Mouse (Mus musculus): ENCODE results near the gene Selenow.

Selenow gene

DNA sequence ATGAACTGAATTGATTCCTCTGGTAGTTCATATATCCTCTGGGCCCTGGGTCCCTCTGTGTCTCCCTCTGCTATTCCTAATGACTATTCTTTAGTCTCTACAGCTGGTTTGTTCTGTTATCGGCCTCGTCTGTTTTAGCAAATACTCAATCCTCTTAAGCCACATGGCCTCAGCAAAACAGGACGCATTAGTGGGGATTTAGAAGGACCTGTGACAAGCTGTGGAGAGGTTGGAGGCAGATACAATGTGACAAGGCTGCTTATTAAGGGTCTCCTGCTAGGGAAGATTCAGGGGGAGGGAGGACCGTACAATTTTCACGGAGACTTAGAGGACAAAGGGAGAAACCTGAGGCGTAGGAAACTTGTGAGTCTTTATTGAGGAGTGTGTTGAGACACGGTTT is 16.3 kb downstream of the Selenow start:
- DNase-seq (ENCODE audit: low spot score), result no peak

DNA sequence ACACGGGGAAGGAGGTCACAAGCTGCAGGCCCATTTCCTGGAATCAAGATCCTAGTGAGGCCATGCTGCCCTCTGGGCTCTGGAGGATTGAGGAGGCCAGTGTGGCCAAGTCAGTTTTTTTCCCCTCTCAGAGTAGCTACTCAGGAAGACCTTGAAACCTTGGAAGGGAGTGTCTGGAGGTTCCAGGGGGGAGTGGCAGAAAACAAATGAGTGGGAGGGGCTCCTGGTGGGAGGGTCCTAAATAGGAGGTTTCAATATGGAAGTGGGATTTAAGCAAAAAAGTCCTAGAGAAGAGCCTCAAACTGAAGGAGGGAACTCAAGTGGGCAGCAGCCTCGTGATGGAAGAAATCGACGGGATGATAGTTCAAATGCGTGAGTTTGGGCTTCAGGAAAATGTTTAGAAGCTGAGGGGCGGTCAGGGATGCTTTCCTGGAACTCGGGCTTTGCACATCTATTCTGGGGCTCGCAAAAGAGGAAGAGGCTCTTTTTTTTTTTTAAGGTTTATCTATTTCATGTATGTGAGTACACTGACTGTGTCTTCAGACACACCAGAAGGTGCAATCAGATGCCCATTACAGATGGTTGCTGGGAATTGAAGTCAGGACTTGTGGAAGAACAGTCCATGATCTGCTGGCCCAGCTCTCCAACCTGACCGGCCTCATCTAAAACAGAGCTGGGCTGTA is 20.7 kb downstream of the Selenow start:
- no peak for DNase-seq (ENCODE audit: low spot score)

DNA sequence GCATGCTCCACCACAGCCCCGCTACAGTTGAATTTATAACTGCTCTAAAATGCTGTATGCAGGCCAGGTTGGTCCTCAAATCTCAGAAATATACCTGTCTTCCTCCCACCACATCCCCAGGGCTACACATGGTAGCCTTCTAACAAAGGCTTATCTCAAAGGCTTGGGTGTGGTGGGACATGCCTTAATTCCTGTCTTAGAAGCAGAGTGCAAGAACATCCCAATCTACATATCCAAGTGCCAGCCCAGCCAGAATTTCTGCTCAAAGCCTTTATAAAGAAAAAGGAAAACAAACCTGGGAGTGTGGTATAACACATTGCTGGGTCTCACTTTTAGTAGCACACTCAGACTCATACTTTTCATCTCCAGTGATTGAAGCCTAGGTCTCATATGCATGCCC is 28.0 kb downstream of the Selenow start:
- DNase-seq (ENCODE audit: low spot score), result no peak

DNA sequence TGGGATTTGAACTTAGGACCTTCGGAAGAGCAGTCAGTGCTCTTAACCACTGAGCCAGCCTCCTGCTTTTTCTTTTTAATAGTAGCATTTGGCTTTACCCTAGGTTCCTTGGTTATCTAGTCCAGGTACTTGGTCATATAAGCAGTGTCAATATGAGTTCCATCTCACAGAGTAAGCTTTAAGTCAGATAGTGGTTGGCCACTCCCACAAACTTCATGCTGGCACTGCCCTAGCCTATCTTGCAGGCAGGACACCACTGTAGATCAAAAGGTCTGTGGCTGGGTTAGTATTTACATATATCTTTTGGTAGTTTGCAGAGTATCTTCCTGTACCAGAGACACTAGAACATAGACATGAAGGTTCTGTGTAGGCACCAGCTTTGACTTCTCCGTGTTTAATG is 38.1 kb downstream of the Selenow start:
- DNase-seq (ENCODE audit: low spot score), result no peak

DNA sequence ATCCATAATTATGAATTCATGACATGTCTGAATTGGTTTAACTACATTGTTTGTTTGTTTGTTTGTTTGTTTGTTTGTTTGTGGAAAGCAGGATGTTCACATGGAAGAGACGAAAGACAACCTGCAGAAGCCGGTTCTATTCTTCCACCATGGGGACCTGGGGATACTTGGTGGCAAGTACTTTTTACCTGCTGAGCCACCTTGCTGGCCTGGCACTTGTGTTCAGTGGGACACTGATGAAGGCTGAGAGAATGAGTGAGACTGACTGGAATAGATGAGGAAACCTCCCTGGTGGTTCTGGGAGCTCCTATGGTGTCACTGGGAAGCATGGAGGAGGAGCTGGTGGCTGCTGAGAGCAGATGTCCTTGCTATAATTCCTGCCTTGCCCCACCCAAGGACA is 39.9 kb downstream of the Selenow start, which contains the start of gene Crxos:
Gene Crxos (plus strand): TSS at position 301 of the 400 bp plus-strand sequence.
- DNase-seq (ENCODE audit: low spot score), result no peak

DNA sequence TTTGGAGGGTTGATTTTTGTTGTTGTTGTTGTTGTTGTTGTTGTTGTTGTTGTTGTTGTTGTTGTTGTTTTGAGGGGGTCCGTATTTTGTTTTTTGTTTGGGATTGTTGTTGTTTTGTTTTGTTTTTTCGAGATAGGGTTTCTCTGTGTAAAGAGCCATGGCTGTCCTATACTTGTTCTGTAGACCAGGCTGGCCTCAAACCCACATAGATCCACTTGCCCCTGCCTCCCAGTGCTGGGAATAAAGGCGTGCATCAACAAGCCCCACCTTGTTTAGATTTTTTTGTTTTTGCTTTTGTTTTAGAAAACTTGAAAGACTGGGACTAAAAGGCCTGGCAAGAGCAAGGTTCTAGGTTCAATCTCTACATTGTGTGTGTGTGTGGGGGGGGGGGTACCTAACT is 40.4 kb downstream of the Selenow start:
- DNase-seq (ENCODE audit: low spot score), result no peak

DNA sequence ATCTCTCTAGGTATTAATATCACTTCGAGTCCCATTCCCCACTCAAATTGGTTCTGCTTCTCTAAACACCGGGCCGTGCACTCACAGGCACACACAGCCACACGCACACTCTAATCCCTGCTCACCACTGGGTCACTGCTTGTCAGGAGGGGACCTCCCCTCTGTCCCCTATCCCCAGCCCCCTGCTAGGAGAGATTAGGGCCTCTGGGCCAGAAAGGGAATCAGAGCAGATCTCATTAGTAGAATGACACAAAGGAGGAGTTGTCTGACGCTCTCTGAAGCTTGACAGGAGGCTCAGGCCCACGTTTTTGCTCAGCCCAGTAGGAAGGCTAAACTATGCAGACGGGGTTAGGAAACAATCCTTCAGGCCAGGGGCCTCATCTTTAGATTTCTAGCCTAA is 40.8 kb downstream of the Selenow start:
- peak; percentile 22 for DNase-seq (ENCODE audit: low spot score)

DNA sequence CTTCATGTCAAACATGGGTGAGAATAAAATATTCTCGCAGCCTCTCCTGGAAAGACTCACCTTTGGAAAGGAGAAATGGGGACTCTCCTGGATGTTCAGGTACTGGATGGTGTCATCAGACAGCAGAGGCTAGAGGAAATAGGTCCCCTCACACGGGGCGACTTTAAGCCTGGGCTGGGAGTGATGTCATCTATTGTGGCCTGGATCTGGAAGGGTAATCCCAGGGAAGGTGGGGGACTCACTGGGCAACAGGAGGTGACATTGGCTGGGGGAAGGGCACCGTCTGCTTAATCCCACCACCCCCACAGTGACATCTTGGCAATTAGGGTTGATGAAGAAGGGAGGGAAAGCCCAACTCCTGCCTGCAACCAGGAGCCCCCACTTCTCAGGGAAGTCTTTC is 42.4 kb downstream of the Selenow start, which contains the start of gene Crx:
Gene Crx (minus strand): TSS at position 213 of the 400 bp plus-strand sequence.
- no peak for DNase-seq (ENCODE audit: low spot score)

All from embryo, embryonic 10 days (tissue).